Mouse (Mus musculus) neural tube, embryonic 14.5 days (tissue): Measurements from ENCODE around the gene Isyna1. TPM values are rescaled to one million over a fixed set of nuclear protein-coding genes. Genes with fewer than 3 reads are reported as not detected.

Experiments used
- ATAC-seq: fragments of 200-750 bp; cut with Nextera tagmentation; 2 replicates; pipeline ENCODE4 v1.8.0; 2017; ENCODE audit warnings: low read depth, mild to moderate bottlenecking, moderate TSS enrichment, moderate library complexity
- H3K27ac ChIP-seq: fragments of 300-500 bp; sonication (generic); 2 replicates; pipeline ENCODE4 v1.5.1; 2014; ENCODE audit warnings: low read depth, mild to moderate bottlenecking, control low read depth, low read length, moderate library complexity, mixed read lengths
- H3K27me3 ChIP-seq: fragments of 300-500 bp; sonication (generic); 2 replicates; pipeline ENCODE4 v1.6.1; 2014; ENCODE audit warnings: low read length; ENCODE audit not compliant: control insufficient read depth, insufficient read depth
- H3K36me3 ChIP-seq: fragments of 300-500 bp; sonication (generic); 2 replicates; pipeline ENCODE4 v1.6.1; 2014; ENCODE audit warnings: low read length, mixed read lengths; ENCODE audit not compliant: control insufficient read depth, insufficient read depth
- H3K4me1 ChIP-seq: fragments of 300-500 bp; sonication (generic); 2 replicates; pipeline ENCODE4 v1.6.1; 2014; ENCODE audit warnings: low read length; ENCODE audit not compliant: control insufficient read depth, insufficient read depth
- H3K4me2 ChIP-seq: fragments of 300-500 bp; sonication (generic); 2 replicates; pipeline ENCODE4 v1.6.1; 2014; ENCODE audit warnings: mild to moderate bottlenecking, low read depth, low read length, control low read depth
- H3K4me3 ChIP-seq: fragments of 300-500 bp; sonication (generic); 2 replicates; pipeline ENCODE4 v1.5.1; 2014; ENCODE audit warnings: low read depth, low read length, control low read depth, mixed read lengths
- H3K9ac ChIP-seq: fragments of 300-500 bp; sonication (generic); replicated peaks from 2 replicates; pipeline ENCODE4 v1.6.1; 2014; ENCODE audit warnings: low read depth, mild to moderate bottlenecking, control low read depth, low read length, mixed read lengths
- H3K9me3 ChIP-seq: fragments of 300-500 bp; sonication (generic); 2 replicates; pipeline ENCODE4 v1.6.1; 2016; ENCODE audit warnings: low read length; ENCODE audit not compliant: control insufficient read depth
- WGBS: fragments of 180-500 bp; shearing (Covaris S2); extraction: QIAGEN DNeasy Blood & Tissue Kit; methylation state at CpG from one replicate; pipeline ENCODE4 v1.1.7; 2014; 5-methylcytosine and 5-hydroxymethylcytosine counted together
- polyA plus RNA-seq: library from polyadenylated mRNA; unstranded; fragments of >200 nt; fragmentation: Nextera tagmentation; extraction: Ambion mirVana; gene quantifications from 2 replicates; pipeline ENCODE4 v1.2.1, GENCODE M21; 2014

The Isyna1 gene
- polyA plus RNA-seq, 1 experiment from 2014 or later, result 65.5 TPM

DNA sequence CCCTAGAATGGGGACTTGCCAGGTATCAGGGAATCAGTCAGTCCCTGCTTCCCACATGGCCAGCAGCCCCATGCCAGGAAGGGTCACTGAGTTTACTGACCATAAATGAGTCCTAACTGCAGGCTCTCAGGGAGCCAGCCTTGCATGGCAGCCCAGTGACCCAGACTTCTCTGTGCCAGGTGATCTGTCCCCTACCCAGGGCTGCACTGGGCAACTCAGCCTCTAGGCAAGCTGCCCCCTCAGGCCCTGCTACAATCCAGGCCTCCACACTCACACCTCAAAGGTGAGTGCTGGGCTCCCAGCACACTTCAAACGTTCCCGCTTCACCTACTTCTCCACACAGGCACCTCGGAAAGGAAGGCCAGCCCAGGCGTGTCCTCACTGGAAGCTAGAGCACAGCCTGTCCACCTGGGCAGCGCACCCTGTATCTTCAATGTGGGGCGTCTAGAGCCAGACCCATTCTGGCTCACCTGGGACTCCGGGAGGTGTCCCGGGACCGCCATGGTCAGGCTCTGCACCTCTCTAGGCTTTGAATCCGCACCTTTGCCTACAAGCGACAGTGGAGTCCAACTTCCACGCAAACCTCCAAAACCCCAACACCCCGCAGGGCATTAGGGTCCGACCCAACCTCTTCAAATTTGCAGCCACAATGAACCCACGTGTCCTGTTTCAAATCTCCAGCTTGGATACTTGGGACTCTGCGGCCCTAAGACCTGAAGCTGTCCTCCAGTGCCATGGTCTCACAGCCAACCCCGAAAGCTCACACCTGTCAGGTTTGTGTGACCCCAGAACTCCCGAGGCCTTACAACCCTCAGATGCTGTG lies 12.8 kb downstream of the Isyna1 start:
- H3K9ac ChIP-seq, result peak overlapping the region; percentile 92
- no peaks in the 10 kb centered on the region for H3K27me3 ChIP-seq
- peak overlapping the region; percentile 74 for H3K4me3 ChIP-seq
- H3K4me1 ChIP-seq, result peaks cover 32% of the 10 kb centered on the region
- no peaks in the 10 kb centered on the region for H3K9me3 ChIP-seq
- no peak overlapping the region for H3K27ac ChIP-seq
- no peak for ATAC-seq
- peak overlapping the region; percentile 86 for H3K4me2 ChIP-seq
- no peaks in the 10 kb centered on the region for H3K36me3 ChIP-seq
- 71% methylated on average over 18 of the region's 18 CpGs for WGBS

DNA sequence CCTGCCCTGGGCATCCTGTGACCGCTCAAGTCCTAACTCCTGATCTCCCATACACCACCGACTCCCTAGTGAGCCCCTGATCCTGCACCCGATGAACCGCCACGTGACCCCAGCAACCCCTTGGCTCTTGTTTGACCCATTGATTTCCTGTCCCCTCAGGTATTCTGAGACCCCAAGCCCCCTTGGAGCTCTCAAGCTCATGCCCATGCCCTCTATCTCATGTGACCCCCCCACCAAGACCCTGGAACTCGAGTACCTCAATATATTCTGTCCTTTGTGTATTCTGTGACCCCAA lies 13.4 kb downstream of the Isyna1 start:
- Histone ChIP-seq H3K9me3 (no peaks in the 10 kb centered on the region), H3K4me1 (peaks cover 32% of the 10 kb centered on the region), H3K4me2 (peak overlapping the region; percentile 86), H3K27me3 (no peaks in the 10 kb centered on the region), H3K36me3 (no peaks in the 10 kb centered on the region), H3K4me3 (peak overlapping the region; percentile 74), H3K27ac (peak overlapping the region; percentile 68; the same call in 1 of the 2 replicates), H3K9ac (peak overlapping the region; percentile 92)
- WGBS, result 30% methylated on average over 6 of the region's 6 CpGs
- peak; percentile 0; the same call in 1 of the 2 replicates for ATAC-seq

DNA sequence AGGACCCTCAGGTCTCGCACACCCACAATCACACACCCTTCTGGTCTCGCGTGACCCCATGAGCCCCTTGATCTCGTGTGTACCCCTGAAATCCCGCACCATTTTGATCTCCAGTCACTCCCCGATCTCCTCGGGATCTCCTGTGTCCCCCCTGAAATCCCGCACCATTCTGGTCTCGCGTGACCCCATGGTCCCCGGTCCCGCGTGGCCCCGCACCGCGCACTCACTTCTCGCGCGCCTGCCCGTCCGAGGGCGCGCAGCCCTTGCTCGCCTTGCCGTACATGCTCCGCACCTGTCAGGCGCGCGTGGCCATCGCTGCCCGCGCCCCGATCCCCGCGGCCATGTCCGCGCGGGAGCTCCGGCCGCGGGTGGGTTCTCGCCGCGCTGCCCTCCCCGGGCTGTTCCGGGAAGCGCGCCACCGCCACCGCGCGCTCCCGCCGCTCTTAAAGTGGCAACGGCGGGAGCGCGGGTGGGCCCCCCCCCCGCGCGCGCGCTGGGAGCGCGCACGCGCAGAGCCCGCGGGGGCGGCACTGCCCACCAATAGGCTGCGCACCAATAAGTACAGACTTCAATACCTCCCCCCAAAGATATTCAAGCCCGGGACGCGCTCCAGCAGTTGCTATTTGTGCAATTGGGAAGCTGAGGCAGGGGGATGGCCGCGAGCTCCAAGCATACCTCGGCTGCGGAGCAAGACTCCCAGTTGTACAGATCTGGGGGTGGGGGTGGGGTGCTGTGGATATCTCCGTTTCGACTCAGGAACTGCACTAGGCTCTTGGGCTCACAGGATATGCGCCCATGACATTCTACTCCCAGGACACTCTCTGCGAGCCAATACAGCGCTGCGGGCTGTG lies 13.9 kb downstream of the Isyna1 start:
- Histone ChIP-seq H3K36me3 (no peaks in the 10 kb centered on the region), H3K4me1 (peaks cover 32% of the 10 kb centered on the region), H3K4me2 (peak overlapping the region; percentile 86), H3K9me3 (no peaks in the 10 kb centered on the region), H3K9ac (peak overlapping the region; percentile 92), H3K4me3 (peak overlapping the region; percentile 74), H3K27me3 (no peaks in the 10 kb centered on the region), H3K27ac (peak overlapping the region; percentile 68)
- WGBS, result 2% methylated on average over 80 of the region's 84 CpGs
- peak; percentile 25 for ATAC-seq

DNA sequence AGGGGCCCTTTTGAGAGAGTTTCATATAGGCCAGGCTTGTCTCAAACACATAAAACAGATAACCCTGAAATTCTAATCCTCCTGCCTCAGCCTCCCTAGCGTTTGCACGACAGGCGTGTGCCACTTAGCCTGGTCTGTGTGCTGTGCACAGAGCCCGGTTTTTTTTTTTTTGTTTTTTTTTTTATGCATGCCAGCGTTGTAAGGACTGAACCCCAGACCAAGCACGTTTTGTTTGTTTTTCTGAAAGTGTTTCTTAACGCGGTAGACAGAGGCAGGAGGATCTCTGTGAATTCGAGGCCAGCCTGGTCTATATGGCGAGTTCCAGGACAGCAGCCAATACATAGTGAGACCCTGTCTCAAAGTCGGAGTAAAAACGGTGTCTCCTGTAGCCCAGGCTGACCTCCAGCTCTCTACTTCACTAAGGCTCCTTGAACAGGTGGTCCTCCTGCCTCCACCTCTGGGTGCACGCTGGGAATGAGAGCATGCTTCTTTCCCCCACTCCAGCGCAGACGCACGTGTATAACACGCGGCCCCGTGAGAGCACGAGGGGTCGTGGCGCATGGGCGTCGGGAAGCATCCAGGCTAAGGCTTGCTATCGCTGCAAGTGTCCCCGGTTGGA lies 14.7 kb downstream of the Isyna1 start, which contains the start of gene Ssbp4:
Gene Ssbp4, minus strand, starts transcription at position 124 of the 619 bp plus-strand sequence.
- WGBS, result 6% methylated on average over 26 of the region's 26 CpGs
- Histone ChIP-seq H3K27ac (peak within 1 kb of the TSS; percentile 68), H3K36me3 (no peaks in the 10 kb centered on the region), H3K4me2 (peak within 1 kb of the TSS; percentile 86), H3K9ac (peak within 1 kb of the TSS; percentile 92), H3K27me3 (no peaks in the 10 kb centered on the region), H3K4me1 (peaks cover 32% of the 10 kb centered on the region), H3K9me3 (no peaks in the 10 kb centered on the region), H3K4me3 (peak within 1 kb of the TSS; percentile 74)
- no peak; the same call in 1 of the 2 replicates for ATAC-seq

DNA sequence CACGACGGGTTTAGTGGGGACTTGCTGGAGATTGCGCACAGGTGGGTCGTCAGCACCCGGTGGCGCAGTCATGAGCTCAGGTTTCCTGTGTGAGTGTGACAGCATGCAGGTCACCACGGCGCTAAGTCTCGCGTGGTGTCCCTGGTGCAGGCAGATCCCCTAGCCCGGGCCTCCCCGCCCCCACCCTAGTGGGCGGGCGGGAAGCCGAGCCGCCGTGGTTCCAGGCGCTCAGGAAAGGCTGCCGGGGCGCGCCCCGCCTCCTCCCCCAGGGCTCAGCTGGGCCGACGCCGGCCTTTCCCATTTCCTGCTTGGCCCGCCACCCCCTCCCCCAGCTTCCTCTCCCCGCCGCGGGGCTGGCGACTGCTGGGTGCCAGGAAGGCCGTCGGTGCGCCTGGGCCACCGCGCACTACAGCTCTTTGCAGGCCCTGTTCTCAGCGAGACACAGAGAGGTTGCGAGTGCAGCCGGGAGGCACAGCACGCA lies 15.2 kb downstream of the Isyna1 start:
- H3K27me3 ChIP-seq, result no peaks in the 10 kb centered on the region
- peak overlapping the region; percentile 68 for H3K27ac ChIP-seq
- H3K9me3 ChIP-seq, result no peaks in the 10 kb centered on the region
- ATAC-seq, result peak; percentile 48
- H3K4me3 ChIP-seq, result peak overlapping the region; percentile 27
- under 1% methylated on average over 34 of the region's 39 CpGs for WGBS
- peak overlapping the region; percentile 34; the same call in 1 of the 2 replicates for H3K9ac ChIP-seq
- H3K4me2 ChIP-seq, result peak overlapping the region; percentile 86
- peaks cover 32% of the 10 kb centered on the region for H3K4me1 ChIP-seq
- no peaks in the 10 kb centered on the region for H3K36me3 ChIP-seq

DNA sequence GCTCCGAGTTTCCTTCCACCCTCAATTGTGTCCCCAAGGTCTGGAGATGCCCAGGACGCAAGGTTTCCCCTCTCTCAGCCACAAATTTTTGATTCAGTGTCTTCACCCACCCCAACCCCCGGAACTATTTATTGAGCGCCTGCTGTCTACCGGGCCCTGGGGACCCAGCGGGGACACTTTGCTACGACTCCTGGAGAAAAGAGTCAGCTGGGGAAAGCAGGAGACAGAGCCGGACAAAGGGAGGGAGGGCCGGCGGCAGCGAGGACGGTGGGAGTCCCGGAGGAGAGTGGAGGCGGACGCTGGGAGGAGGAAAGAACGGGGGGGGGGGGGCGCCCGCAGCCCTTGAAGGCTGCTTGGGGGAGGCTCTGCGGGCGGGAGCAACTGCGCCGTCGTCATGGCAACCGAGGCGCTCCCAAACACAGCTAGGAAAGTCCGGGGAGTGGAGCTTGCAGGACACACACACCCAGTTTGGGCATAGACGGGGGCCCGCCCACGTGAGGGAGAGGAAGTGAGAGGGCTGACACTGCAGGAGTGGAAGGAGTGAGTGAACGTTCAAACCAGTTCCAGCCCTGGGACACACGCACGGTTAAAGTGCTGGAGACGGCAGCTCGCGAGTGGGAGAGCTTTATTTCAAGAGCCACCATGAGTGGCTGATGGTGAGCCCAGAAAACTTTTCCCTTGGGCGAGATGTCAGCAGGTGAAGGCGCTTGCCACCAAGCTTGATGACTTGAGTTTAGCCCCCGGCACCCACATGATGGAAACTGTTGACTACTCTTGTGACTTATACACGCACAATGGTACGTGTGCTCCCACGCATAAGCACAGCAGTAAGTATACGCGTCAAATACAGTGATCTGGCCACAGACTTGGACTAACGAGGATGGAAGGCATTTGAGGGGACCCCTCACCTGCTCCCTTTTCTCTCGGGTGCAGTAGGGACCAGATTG lies 15.9 kb downstream of the Isyna1 start:
- peak overlapping the region; percentile 27 for H3K4me3 ChIP-seq
- peaks cover 32% of the 10 kb centered on the region for H3K4me1 ChIP-seq
- WGBS, result under 1% methylated on average over 40 of the region's 45 CpGs
- peak overlapping the region; percentile 68 for H3K27ac ChIP-seq
- ATAC-seq, result peak; percentile 26; the same call in 1 of the 2 replicates
- H3K4me2 ChIP-seq, result peak overlapping the region; percentile 86
- H3K27me3 ChIP-seq, result no peaks in the 10 kb centered on the region
- peak overlapping the region; percentile 34; the same call in 1 of the 2 replicates for H3K9ac ChIP-seq
- no peaks in the 10 kb centered on the region for H3K9me3 ChIP-seq
- H3K36me3 ChIP-seq, result no peaks in the 10 kb centered on the region

DNA sequence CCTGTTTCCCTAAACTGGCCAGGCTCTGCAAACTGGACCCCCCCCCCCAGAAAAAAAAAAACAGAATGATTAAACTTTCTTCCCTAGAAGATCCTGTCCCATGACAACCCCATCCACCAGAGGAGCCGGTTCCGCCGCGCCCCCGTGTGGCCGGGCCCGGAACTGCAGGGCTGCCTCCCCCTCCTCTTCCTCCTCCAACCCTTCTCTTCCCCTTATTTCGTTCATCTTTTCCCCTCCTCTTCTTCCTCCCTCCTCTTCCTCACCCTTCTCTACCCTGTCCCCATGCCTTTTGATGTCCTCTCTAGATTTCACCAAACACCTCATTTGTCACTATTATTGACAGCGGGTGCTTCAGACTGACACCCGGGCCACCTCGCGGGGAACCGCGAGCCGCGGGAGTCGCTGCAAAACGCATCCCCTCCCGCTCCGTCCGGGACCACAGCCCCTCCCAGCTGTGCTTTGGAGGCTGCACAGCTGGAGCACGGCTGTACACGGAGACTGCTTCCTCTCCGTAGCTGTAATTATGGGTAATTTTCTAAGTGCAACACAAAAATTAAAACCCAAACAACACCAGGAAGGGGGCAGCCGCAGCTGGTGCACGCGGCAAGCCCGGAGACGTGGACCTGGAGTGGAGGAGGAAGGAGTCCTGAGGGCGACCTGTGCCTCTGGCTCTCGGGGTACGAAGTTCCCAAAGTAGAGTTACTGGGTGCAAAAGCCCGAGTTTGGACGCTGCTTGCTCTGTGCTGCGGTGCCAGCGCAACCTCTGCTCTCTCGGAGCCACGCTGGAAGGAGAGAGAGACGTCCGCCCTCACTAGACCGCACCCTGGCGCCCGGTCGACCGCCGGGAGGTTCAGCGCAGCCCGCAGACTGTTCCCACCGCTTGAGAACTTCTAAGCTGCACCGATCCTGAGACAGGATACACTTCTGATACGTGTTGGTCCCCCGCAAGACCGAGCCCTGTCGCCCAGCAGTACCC lies 16.9 kb downstream of the Isyna1 start:
- peaks cover 32% of the 10 kb centered on the region for H3K4me1 ChIP-seq

More for the DNA sequence above, 16.9 kb downstream of the Isyna1 start:
- Histone ChIP-seq H3K9me3 (no peaks in the 10 kb centered on the region), H3K4me3 (peak overlapping the region; percentile 35), H3K27me3 (no peaks in the 10 kb centered on the region), H3K9ac (peak overlapping the region; percentile 46), H3K36me3 (no peaks in the 10 kb centered on the region), H3K27ac (peak overlapping the region; percentile 31), H3K4me2 (peak overlapping the region; percentile 86)
- under 1% methylated on average over 54 of the region's 54 CpGs for WGBS
- no peak for ATAC-seq
